Mouse (Mus musculus): ENCODE data around the gene Vps36. TPM values are rescaled to one million over a fixed set of nuclear protein-coding genes. Genes with fewer than 3 reads are reported as not detected.

The Vps36 gene
- polyA plus RNA-seq, 1 experiment from 2014 or later = 39.9 TPM

- no peaks in the 10 kb centered on the region for H3K36me3 ChIP-seq (ENCODE audit: control insufficient read depth, insufficient read depth, low read length)
- no peak overlapping the region for H3K4me2 ChIP-seq (ENCODE audit: low read length)
- no peak overlapping the region for H3K4me3 ChIP-seq (replicated peaks; ENCODE audit: low read depth, low read length)
- no peaks in the 10 kb centered on the region for H3K9me3 ChIP-seq (ENCODE audit: control insufficient read depth, low read length)
- H3K4me1 ChIP-seq (ENCODE audit: control insufficient read depth, insufficient read depth, low read length) = no peaks in the 10 kb centered on the region
- 97% methylated on average over 1 of the region's 1 CpGs for WGBS
- H3K9ac ChIP-seq (replicated peaks; ENCODE audit: low read length) = no peak overlapping the region
- H3K27me3 ChIP-seq (ENCODE audit: control insufficient read depth, insufficient read depth, low read length) = no peaks in the 10 kb centered on the region
- no peak for ATAC-seq (ENCODE audit: low FRiP score, low TSS enrichment)
- H3K27ac ChIP-seq (replicated peaks; ENCODE audit: low read depth, low read length) = no peak overlapping the region
- no peak for DNase-seq
These were observed 72.6 kb downstream of the Vps36 start for GRCm38 (mm10) chr8:22265194-22265593.

DNA sequence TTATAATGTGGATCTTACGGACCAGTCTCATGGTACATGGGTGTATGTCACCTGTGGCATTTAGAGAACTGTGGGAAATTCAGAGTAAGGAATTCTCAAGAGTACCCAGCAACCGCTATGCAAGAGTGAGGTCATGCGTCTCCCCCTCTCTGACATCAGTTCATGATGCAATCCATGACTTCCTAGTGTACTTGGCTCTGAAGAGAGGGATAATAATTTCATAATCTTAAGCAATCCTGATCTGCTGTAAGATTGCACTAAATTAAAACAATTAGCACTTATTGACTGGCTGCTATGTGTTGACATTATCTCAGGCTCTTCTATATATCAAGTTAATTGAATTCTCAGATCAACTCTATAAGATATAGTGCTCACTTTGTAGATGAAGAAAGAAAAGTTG lies 74.2 kb downstream of the Vps36 start:
- Histone ChIP-seq H3K36me3 (ENCODE audit: control insufficient read depth, insufficient read depth, low read length) (no peaks in the 10 kb centered on the region), H3K27me3 (ENCODE audit: control insufficient read depth, insufficient read depth, low read length) (no peaks in the 10 kb centered on the region), H3K4me3 (replicated peaks; ENCODE audit: low read depth, low read length) (no peak overlapping the region), H3K9ac (replicated peaks; ENCODE audit: low read length) (no peak overlapping the region), H3K9me3 (ENCODE audit: control insufficient read depth, low read length) (no peaks in the 10 kb centered on the region), H3K4me1 (ENCODE audit: control insufficient read depth, insufficient read depth, low read length) (no peaks in the 10 kb centered on the region), H3K4me2 (ENCODE audit: low read length) (no peak overlapping the region), H3K27ac (replicated peaks; ENCODE audit: low read depth, low read length) (no peak overlapping the region)
- ATAC-seq (ENCODE audit: low FRiP score, low TSS enrichment) = no peak
- WGBS = 95% methylated on average over 3 of the region's 3 CpGs
- no peak for DNase-seq

Other genes starting within 250 kb of the Vps36 start
- not detected in 2 replicates for gene Defb13, start 246.0 kb upstream of the Vps36 start, polyA plus RNA-seq (2014; fragmentation: Nextera tagmentation; extraction: Ambion mirVana)
- gene Fam90a1a, start 234.1 kb upstream of the Vps36 start, polyA plus RNA-seq (2014; fragmentation: Nextera tagmentation; extraction: Ambion mirVana) = not detected in 2 replicates
- gene Ccdc70, start 223.0 kb upstream of the Vps36 start, polyA plus RNA-seq (2014; fragmentation: Nextera tagmentation; extraction: Ambion mirVana) = not detected in 2 replicates
- gene Atp7b, start 132.5 kb upstream of the Vps36 start, polyA plus RNA-seq (2014; fragmentation: Nextera tagmentation; extraction: Ambion mirVana) = 1.5 TPM in 2 replicates
- 27.0 and 37.3 TPM in 2 replicates for gene Alg11, start 132.1 kb upstream of the Vps36 start, polyA plus RNA-seq (2014; fragmentation: Nextera tagmentation; extraction: Ambion mirVana)
- gene Nek5, start 67.8 kb upstream of the Vps36 start, polyA plus RNA-seq (2014; fragmentation: Nextera tagmentation; extraction: Ambion mirVana) = 0.28 and 0.49 TPM in 2 replicates
- gene Nek3, start 26.4 kb upstream of the Vps36 start, polyA plus RNA-seq (2014; fragmentation: Nextera tagmentation; extraction: Ambion mirVana) = 6.1 and 9.2 TPM in 2 replicates
- 8.3 and 15.5 TPM in 2 replicates for gene Ckap2, start 7.0 kb upstream of the Vps36 start, polyA plus RNA-seq (2014; fragmentation: Nextera tagmentation; extraction: Ambion mirVana)
- gene Thsd1, start 34.5 kb downstream of the Vps36 start, polyA plus RNA-seq (2014; fragmentation: Nextera tagmentation; extraction: Ambion mirVana) = 3.8 and 7.9 TPM in 2 replicates
- gene Tpte, start 90.6 kb downstream of the Vps36 start, polyA plus RNA-seq (2014; fragmentation: Nextera tagmentation; extraction: Ambion mirVana) = not detected in 2 replicates
- 6.2 and 9.0 TPM in 2 replicates for gene Slc25a15, start 205.8 kb downstream of the Vps36 start, polyA plus RNA-seq (2014; fragmentation: Nextera tagmentation; extraction: Ambion mirVana)
- gene Mrps31, start 218.6 kb downstream of the Vps36 start, polyA plus RNA-seq (2014; fragmentation: Nextera tagmentation; extraction: Ambion mirVana) = 31.4 and 35.1 TPM in 2 replicates